Mouse (Mus musculus) layer of hippocampus, postnatal 14 days (tissue): Measurements from ENCODE around the gene Aak1. TPM values are rescaled to one million over a fixed set of nuclear protein-coding genes. Genes with fewer than 3 reads are reported as not detected.

Experiments used
- total RNA-seq, 2 experiments: library from RNA; stranded (reverse); gene quantifications; 2 replicates each; pipeline ENCODE4 v1.2.3; 2021

Aak1 gene
- total RNA-seq, 2 experiments from 2014 or later, result 404 to 410 TPM

Other genes starting within 250 kb of the Aak1 start
- gene Asprv1, start 221.4 kb upstream of the Aak1 start, total RNA-seq, result 1 to 10 TPM; 1.2 to 2.1 TPM
- 10 to 100 TPM; 16.9 to 17.7 TPM for gene Mxd1, start 180.4 kb upstream of the Aak1 start, total RNA-seq
- gene Snrnp27, start 165.0 kb upstream of the Aak1 start, total RNA-seq, result 10 to 100 TPM; 56.2 to 56.8 TPM
- 10 to 100 TPM; 33.8 to 37.8 TPM for gene Gmcl1, start 116.1 kb upstream of the Aak1 start, total RNA-seq
- 1 to 10 TPM; 2.8 to 5.8 TPM for gene Anxa4, start 55.9 kb upstream of the Aak1 start, total RNA-seq
- gene Nfu1, start 159.7 kb downstream of the Aak1 start, total RNA-seq, result 10 to 100 TPM; 55.3 to 60.7 TPM
- gene Gfpt1, start 193.3 kb downstream of the Aak1 start, total RNA-seq, result 10 to 100 TPM; 52.6 to 58.3 TPM